Mouse (Mus musculus): ENCODE data around the gene Ssbp3. TPM values are rescaled to one million over a fixed set of nuclear protein-coding genes. Genes with fewer than 3 reads are reported as not detected.

The Ssbp3 gene
- polyA plus RNA-seq, 1 experiment = 36.4 TPM

DNA sequence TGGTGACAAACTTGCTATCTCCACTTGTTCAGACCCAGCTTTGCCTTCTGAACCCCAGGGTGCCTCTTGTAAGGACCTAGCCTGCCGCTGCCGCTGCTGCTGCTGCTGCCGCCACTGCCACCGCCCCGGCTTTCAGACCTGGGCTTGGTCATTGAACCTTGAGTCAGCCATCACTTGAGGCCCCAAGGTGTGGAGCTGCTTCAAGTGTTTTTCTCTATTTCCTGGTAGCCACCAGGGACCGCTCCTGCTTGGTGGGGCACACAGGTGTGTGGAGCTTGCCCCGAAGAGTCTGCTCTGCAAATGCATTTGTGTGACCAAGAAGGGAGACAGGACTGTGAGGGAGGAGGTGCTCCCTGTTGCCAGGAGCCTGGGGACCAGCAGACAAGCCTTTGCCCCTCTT, 114.4 kb downstream of the Ssbp3 start:
- peaks cover 15% of the 10 kb centered on the region for H3K4me1 ChIP-seq (ENCODE audit: control insufficient read depth, insufficient read depth, insufficient read length, low read length)
- H3K4me3 ChIP-seq (ENCODE audit: insufficient read depth, low read depth, low read length) = no peak overlapping the region
- H3K27ac ChIP-seq (replicated peaks; ENCODE audit: low read depth, low read length) = no peak overlapping the region

DNA sequence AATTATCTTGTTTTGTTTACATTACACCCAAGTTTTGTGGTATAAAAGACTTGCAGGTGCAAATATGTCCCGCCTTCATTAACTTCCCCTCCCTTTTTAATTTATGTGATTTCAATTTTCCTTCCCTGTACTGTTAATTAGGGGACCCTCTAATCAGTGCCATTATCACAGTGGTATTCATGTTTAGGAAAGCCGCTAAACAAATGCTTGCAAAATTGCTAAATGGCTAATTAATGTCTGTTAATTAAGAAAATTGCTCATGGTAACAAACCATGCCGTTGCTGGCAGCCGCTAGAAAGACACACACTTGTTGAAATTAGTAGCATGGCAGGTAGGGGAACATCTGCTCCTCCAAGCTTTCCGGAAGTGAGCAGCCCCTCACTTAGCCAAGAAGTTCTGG, 114.9 kb downstream of the Ssbp3 start:
- Histone ChIP-seq H3K4me3 (ENCODE audit: insufficient read depth, low read depth, low read length) (no peak overlapping the region), H3K4me1 (ENCODE audit: control insufficient read depth, insufficient read depth, insufficient read length, low read length) (peaks cover 13% of the 10 kb centered on the region), H3K27ac (replicated peaks; ENCODE audit: low read depth, low read length) (no peak overlapping the region)

DNA sequence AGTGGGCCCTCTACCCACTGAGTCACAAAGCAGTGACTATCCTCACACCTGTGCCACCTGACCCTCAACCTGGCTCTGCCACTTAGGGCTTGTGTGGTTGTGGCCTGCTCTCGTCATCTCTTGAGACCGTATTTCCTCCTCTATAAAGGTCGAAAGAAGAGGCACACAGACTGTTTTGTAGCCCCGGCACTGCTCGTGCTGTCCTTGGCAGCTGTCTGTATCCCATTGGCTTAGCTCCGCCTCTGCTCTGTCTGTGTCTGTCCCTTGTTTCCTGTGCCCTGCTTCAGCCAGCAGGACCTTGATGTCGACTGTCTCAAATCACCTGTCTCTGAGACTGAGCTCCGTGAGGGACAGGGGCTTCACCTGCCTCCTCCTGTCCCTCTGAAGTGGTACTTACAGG, 116.0 kb downstream of the Ssbp3 start:
- Histone ChIP-seq H3K4me3 (ENCODE audit: insufficient read depth, low read depth, low read length) (no peak overlapping the region), H3K27ac (replicated peaks; ENCODE audit: low read depth, low read length) (no peak overlapping the region), H3K4me1 (ENCODE audit: control insufficient read depth, insufficient read depth, insufficient read length, low read length) (peaks cover 7% of the 10 kb centered on the region)

DNA sequence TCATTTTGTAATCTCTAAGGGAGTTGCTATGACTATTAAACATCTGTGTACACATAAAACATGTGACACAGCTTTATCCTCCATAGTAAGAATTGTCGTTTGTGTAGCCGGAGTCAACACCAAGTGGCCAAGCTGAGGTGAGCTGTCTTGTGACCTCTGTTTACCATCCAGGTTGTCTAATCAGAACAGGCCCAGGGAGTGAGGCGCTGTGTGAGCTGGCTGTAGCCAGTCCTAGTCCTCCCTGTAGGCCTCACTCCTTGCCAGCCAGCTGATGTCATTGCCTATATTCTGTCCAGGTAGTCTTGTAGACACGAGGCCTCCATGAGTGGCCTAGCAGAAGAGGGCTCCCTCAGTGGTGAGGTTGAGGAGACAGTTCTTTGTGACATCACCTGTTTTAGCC, 125.2 kb downstream of the Ssbp3 start:
- Histone ChIP-seq H3K27ac (replicated peaks; ENCODE audit: low read depth, low read length) (no peak overlapping the region), H3K4me3 (ENCODE audit: insufficient read depth, low read depth, low read length) (no peak overlapping the region), H3K4me1 (ENCODE audit: control insufficient read depth, insufficient read depth, insufficient read length, low read length) (no peaks in the 10 kb centered on the region)

DNA sequence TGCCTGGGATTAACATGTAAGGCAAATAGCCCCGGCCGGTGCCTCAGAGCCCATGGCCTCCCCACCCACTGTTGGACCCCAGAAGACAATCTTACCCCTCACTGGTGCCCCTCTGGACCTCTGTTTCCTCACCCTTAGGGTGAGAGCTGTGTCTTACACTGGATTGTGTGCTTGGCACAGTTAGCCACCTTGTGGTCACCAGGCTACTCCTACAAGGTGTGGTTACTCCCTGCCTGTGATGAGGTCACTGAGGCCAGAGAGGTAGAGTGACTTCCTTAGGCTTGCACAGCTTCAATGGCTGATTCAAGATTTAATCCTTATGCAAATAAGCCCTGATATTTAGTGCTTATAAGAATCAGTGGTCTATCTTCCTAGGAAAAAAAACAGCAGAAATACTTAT, 126.5 kb downstream of the Ssbp3 start:
- H3K4me1 ChIP-seq (ENCODE audit: control insufficient read depth, insufficient read depth, insufficient read length, low read length) = no peaks in the 10 kb centered on the region
- H3K27ac ChIP-seq (replicated peaks; ENCODE audit: low read depth, low read length) = no peak overlapping the region
- H3K4me3 ChIP-seq (ENCODE audit: insufficient read depth, low read depth, low read length) = no peak overlapping the region

DNA sequence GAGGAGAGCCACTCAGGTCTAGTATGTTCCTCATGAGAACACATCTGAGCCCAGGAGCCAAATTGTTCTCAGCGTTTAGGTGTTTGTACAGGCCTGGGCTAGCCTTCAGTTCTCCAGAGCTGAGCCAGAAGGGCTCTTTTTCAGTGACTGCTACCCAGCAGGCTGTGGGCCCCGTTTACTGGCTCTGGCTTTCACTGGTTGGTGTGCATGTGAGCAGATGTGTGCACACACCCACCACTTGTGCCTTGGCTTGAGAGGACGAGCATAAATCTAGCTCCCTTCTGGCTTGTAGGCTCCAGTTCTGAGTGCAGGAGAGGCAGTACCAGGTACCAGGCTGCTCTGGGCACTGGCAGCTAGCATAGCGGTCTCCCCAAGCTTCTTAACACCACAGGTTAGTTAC, 127.8 kb downstream of the Ssbp3 start:
- Histone ChIP-seq H3K4me1 (ENCODE audit: control insufficient read depth, insufficient read depth, insufficient read length, low read length) (no peaks in the 10 kb centered on the region), H3K27ac (replicated peaks; ENCODE audit: low read depth, low read length) (no peak overlapping the region), H3K4me3 (ENCODE audit: insufficient read depth, low read depth, low read length) (no peak overlapping the region)

DNA sequence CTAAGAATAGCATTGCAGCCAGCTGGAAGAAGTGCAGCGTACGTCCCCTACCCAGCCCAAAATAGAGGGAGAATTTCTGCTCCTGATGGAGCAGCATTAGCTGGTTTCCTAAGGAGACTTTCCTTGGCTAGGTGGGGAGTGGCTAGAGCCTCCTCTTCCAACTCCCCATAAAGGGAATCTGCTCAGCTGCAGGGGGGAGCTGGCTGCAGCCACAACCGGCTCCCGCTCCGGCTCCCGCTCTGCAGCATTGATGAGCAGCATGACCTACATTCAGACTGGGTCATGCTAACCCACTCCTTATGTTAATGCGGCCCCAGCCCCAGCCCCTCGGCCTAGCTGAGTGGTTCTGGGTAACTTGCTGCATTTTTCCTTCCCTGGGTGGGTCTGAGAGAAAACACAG, 128.8 kb downstream of the Ssbp3 start:
- H3K4me1 ChIP-seq (ENCODE audit: control insufficient read depth, insufficient read depth, insufficient read length, low read length) = no peaks in the 10 kb centered on the region
- no peak overlapping the region for H3K27ac ChIP-seq (replicated peaks; ENCODE audit: low read depth, low read length)
- no peak overlapping the region for H3K4me3 ChIP-seq (ENCODE audit: insufficient read depth, low read depth, low read length)

DNA sequence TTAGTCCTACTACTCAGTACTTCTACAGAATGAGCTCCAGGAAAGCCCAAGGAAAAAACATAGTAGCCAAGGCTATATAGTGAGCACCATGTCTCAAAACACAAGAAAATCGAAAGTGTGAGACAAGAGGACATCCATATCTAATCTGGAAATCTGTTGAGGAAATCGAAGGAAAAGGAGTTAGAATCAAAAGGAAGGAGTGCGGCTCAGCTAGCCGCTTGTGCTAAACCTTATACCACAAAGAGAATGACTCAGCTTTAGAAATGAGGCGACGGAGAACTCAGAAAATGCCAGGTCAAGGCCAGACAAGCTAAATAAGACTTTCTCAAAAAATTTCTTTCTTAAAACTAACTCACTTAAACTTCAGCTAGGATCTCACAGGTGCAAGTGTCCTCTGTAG, 131.8 kb downstream of the Ssbp3 start:
- Histone ChIP-seq H3K4me1 (ENCODE audit: control insufficient read depth, insufficient read depth, insufficient read length, low read length) (no peaks in the 10 kb centered on the region), H3K27ac (replicated peaks; ENCODE audit: low read depth, low read length) (no peak overlapping the region), H3K4me3 (ENCODE audit: insufficient read depth, low read depth, low read length) (no peak overlapping the region)

DNA sequence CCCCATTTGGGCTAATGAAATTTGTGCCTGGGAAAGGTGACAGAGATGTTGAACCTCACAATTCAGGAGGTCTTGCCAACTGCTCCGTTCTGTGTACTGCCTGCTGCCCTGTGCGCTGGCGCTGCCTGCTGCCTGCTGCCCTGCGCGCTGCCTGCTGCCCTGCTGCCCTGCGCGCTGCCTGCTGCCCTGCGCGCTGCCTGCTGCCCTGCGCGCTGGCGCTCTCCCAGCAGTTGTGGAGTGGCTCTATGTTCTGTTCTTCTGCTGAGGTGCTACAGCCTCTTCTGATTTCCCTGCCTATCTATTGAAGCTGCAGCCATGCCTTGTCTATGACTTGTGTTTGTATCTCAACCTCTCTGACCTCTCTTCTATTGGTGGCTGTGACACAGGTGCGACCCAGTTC, 134.7 kb downstream of the Ssbp3 start:
- Histone ChIP-seq H3K27ac (replicated peaks; ENCODE audit: low read depth, low read length) (no peak overlapping the region), H3K4me3 (ENCODE audit: insufficient read depth, low read depth, low read length) (no peak overlapping the region), H3K4me1 (ENCODE audit: control insufficient read depth, insufficient read depth, insufficient read length, low read length) (peaks cover 4% of the 10 kb centered on the region)

DNA sequence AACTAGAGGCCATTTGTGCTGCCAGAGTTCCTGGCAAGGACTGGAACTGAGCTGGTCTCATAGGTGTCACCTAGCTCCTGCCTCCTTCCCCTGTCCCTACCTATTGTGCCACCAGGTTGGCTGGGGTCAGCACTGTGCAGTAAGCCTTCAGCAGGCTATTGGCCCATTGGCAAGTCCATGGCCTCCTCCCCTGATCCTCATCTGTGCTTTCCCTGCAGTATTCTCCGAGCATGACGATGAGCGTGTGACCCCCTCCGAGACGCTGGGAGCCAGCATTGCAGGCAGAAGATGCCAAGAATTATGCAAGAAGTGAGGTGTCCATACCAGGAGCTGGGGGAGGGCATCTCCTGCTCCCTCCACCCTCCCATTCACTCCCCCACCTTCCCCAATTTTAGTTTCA, 137.3 kb downstream of the Ssbp3 start:
- Histone ChIP-seq H3K4me1 (ENCODE audit: control insufficient read depth, insufficient read depth, insufficient read length, low read length) (peaks cover 4% of the 10 kb centered on the region), H3K27ac (replicated peaks; ENCODE audit: low read depth, low read length) (no peak overlapping the region), H3K4me3 (ENCODE audit: insufficient read depth, low read depth, low read length) (no peak overlapping the region)

DNA sequence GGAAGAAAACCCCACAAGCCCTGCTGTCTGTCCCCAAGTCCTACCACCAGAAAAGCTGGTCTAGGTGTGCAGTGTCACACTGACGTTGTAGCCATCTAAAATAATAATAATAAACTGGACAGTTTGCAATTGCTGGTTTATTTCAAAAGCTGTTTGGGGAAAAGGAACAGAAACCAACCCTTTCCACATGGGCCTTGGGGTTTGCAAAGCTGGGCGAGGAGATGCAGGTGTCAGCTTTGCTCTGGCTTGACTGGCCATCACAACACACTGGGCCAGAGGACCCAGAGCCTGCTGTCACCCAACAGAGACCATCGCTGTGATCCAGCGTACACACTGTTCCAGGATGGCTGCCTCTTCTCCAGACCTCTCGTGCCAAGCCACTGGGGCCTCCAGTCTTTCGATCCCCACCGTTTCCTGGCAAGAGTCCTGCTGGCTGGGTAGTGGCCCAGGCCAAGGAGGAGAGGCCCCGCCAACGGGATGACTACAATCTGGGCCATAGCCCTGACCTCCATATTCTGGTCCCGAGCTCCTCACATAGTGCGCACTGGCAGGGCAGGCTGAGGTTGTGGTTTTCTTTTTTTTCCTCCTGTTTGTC, 138.2 kb downstream of the Ssbp3 start:
- no peak overlapping the region for H3K27ac ChIP-seq (replicated peaks; ENCODE audit: low read depth, low read length)
- peaks cover 4% of the 10 kb centered on the region for H3K4me1 ChIP-seq (ENCODE audit: control insufficient read depth, insufficient read depth, insufficient read length, low read length)
- no peak overlapping the region for H3K4me3 ChIP-seq (ENCODE audit: insufficient read depth, low read depth, low read length)

DNA sequence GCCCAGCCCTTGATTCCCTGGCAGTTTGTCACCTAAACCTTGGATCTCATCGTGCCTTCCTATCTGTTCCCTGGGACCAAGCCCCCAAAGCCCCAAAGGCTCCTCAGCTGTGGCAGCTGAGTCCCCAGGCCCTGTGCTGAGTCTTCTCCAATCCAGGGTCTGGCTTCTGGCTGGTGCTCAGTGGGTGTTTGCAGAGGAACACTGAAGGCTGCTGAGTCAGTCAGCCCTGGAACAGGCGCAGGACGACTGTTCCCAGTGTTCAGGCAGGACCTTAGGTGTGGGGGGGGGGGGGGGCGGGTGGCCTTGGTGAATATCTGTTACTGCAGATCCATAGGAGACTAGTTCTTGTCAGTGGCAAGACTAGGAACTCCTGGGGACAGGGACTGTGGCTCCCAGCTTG, 141.4 kb downstream of the Ssbp3 start:
- no peak overlapping the region for H3K27ac ChIP-seq (replicated peaks; ENCODE audit: low read depth, low read length)
- H3K4me1 ChIP-seq (ENCODE audit: control insufficient read depth, insufficient read depth, insufficient read length, low read length) = peaks cover 4% of the 10 kb centered on the region
- H3K4me3 ChIP-seq (ENCODE audit: insufficient read depth, low read depth, low read length) = no peak overlapping the region

DNA sequence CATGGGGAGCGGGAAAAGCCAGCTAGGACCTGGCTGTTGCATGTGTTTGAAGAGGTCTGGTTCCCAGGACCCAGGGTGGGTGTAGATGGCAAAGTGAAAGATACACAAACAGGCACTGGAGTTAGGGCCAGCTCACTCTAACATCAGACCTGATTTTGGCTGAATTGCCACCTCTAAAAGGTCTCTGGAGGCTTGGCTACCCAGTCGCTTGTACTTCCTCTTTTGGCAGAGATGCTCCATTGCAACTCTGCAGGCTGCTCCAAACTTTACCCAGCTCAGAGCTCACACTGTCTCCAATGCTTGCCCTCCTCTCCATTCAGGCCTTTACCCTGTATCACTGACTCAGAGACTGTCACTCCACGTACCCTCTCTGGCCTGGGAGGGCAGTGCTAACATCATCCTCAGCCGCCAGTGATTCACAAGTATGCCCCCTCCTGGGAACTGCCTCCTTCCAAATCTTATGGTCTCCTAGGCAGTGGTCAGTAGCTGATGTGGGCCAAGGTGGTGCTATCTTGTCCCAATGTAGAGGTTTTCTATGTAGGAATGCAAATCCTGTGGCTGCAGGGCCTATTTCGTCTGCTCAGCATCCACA, 142.6 kb downstream of the Ssbp3 start:
- H3K4me3 ChIP-seq (ENCODE audit: insufficient read depth, low read depth, low read length) = no peak overlapping the region
- H3K4me1 ChIP-seq (ENCODE audit: control insufficient read depth, insufficient read depth, insufficient read length, low read length) = peaks cover 2% of the 10 kb centered on the region; the same call in 1 of the 2 replicates
- no peak overlapping the region for H3K27ac ChIP-seq (replicated peaks; ENCODE audit: low read depth, low read length)

DNA sequence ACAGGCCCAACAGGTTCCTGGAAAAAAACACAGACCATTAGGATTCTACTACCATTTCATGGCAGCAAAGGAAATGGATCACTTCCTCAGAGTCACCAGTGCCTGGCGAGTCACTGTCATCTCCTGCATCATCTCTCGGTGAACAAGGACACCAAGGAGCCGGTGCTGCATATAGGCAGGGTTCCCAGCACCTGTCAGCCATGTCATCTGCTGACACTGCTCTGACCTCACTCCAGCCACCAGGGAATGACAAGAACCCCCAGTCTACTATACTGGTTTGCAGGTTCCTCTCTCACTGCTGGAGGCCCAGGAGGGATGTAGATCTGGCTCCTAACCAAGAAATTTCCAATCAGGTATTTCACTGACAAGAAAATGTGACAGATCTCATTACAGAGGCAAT, 145.6 kb downstream of the Ssbp3 start:
- H3K27ac ChIP-seq (replicated peaks; ENCODE audit: low read depth, low read length) = no peak overlapping the region
- H3K4me1 ChIP-seq (ENCODE audit: control insufficient read depth, insufficient read depth, insufficient read length, low read length) = no peaks in the 10 kb centered on the region

DNA sequence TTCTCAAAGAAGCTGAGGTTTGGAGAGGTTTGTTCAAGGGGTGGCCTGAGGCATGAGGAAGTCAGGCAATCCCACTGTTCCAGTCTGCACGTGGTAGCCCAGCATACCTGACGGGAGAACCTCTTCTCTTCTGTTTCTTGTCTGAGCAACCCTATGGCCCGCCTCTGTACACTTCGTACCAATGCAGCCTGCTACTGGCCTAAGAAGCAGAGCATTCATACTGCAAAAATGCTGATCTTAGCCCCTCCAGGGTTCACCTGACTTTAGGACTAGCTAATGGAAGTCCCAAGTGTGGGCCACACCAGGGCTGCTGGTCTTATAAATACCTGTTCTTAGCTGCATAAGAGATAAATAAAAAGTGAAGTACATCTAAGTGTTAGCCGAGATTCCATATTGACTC, 147.8 kb downstream of the Ssbp3 start:
- Histone ChIP-seq H3K4me3 (ENCODE audit: insufficient read depth, low read depth, low read length) (no peak overlapping the region), H3K27ac (replicated peaks; ENCODE audit: low read depth, low read length) (no peak overlapping the region), H3K4me1 (ENCODE audit: control insufficient read depth, insufficient read depth, insufficient read length, low read length) (no peaks in the 10 kb centered on the region)

More for the DNA sequence above, 145.6 kb downstream of the Ssbp3 start:
- no peak overlapping the region for H3K4me3 ChIP-seq (ENCODE audit: insufficient read depth, low read depth, low read length)

DNA sequence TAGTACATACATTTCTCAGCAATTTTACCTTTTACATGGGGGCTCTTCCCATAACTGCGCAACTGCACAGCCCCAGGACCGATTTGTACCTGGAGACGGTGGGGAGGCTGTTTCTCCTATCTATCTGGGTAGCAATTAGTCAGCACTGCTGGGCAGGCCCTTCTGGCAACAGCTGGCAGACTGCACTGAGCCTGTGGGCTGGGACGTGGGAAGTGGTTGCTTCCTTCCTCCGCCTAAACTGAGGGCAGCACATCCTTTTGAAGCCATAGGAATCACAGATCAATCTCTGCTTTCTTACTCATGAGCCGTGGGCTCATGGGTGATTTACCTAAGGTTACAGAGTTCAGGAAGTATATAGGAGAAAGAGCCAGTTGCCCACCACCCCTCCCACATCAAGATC, 148.3 kb downstream of the Ssbp3 start:
- no peak overlapping the region for H3K4me3 ChIP-seq (ENCODE audit: insufficient read depth, low read depth, low read length)
- H3K27ac ChIP-seq (replicated peaks; ENCODE audit: low read depth, low read length) = no peak overlapping the region
- no peaks in the 10 kb centered on the region for H3K4me1 ChIP-seq (ENCODE audit: control insufficient read depth, insufficient read depth, insufficient read length, low read length)
